Mouse (Mus musculus) heart, postnatal 14 days (tissue): ENCODE measurements around the gene Hbs1l. TPM values are rescaled to one million over a fixed set of nuclear protein-coding genes. Genes with fewer than 3 reads are reported as not detected.

Source experiments
- DNase-seq, 2 experiments: peaks; one replicate each; pipeline ENCODE4 v3.0.0; 2021 to 2022
- intact Hi-C: fragments of 180-260 bp; cut with DNase I; formaldehyde crosslinking; loops from one replicate; pipeline ENCODE4 v1.15.1; 2025
- long read RNA-seq, 2 experiments: library from polyadenylated mRNA; stranded (forward); transcript quantifications; one replicate each; pipeline ENCODE4 v2.0.0; 2021
- total RNA-seq, 2 experiments: library from RNA; stranded (reverse); gene quantifications; 2 replicates each; pipeline ENCODE4 v1.2.3; 2021

The Hbs1l gene
- total RNA-seq: 10 to 100 TPM; 63.3 to 64.1 TPM
- long read RNA-seq, experiment 1, transcript Hbs1l-201 (18 exons, 2,793 nt): minor isoform, 6 of 181 reads
- long read RNA-seq, experiment 1, transcript Hbs1l-209 (18 exons, 2,733 nt): major isoform, 158 of 181 reads
- long read RNA-seq, experiment 1, partial matches to known transcripts: 3 of 181 reads
- long read RNA-seq, experiment 1, other reads (novel, unspliced or antisense): 12 of 181 reads
- long read RNA-seq, experiment 2, transcript Hbs1l-201 (18 exons, 2,793 nt): minor isoform, 5 of 172 reads
- long read RNA-seq, experiment 2, transcript Hbs1l-203 (5 exons, 2,625 nt): minor isoform, 6 of 172 reads
- long read RNA-seq, experiment 2, transcript Hbs1l-209 (18 exons, 2,733 nt): major isoform, 153 of 172 reads
- long read RNA-seq, experiment 2, partial matches to known transcripts: 1 of 172 reads
- long read RNA-seq, experiment 2, other reads (novel, unspliced or antisense): 6 of 172 reads

DNA sequence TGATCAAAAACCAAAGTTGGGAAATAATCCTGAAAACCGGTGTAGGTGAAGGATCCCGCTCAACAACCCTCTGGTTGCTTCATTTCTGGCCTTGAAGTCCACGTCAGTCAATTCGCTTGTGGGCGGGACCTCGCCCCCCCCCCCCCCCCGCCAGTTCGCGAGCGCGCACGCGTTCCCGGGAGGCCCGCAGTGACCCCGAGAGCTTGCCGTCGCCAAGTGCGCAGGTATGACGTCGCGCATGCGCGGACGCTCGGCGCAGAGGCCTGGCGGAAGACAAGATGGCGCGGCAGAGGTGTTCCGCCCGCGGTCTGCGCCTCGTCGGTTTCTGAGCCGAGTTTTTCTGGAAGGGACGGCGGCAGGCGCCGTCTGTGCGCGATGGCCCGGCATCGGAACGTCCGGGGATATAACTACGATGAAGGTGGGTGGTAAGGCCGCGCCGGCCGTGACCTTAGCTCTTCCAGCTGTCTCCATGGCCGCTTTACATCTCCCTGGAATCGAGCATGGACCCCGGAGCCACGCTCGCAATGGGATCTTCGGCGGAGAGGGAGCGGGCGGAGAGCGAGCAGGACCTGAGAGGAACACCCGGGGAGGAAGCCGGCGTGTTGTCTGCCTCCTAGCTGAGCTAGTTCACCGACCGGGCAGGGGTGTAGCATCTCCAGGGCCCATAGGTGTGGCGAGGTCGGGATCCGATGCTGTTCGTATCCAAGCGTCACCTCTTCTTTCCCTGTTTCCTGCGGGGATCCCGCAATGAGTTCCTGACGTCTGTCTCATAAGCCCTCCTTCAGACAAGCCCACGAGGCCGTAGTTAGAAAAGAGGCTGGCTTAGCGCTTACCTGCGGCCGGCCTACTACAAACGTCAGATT lies at the start of gene Hbs1l:
Gene Hbs1l (plus strand): TSS at position 221 of the 863 bp plus-strand sequence.
- peak; percentile 94 for DNase-seq
- intact Hi-C loops: no loop called here

- intact Hi-C loops: no loop called here
- no peak for DNase-seq
Measured at GRCm38 (mm10) chr10:21248556-21248955, 47.2 kb upstream of the Hbs1l start.

- intact Hi-C loops: no loop called here
- peak in 1 of 2 experiments; percentile 8 for DNase-seq
Measured at GRCm38 (mm10) chr10:21251881-21252534, 43.8 kb upstream of the Hbs1l start.

- intact Hi-C loops: no loop called here
- no peak for DNase-seq
Measured at GRCm38 (mm10) chr10:21252800-21253199, 43.0 kb upstream of the Hbs1l start.

DNA sequence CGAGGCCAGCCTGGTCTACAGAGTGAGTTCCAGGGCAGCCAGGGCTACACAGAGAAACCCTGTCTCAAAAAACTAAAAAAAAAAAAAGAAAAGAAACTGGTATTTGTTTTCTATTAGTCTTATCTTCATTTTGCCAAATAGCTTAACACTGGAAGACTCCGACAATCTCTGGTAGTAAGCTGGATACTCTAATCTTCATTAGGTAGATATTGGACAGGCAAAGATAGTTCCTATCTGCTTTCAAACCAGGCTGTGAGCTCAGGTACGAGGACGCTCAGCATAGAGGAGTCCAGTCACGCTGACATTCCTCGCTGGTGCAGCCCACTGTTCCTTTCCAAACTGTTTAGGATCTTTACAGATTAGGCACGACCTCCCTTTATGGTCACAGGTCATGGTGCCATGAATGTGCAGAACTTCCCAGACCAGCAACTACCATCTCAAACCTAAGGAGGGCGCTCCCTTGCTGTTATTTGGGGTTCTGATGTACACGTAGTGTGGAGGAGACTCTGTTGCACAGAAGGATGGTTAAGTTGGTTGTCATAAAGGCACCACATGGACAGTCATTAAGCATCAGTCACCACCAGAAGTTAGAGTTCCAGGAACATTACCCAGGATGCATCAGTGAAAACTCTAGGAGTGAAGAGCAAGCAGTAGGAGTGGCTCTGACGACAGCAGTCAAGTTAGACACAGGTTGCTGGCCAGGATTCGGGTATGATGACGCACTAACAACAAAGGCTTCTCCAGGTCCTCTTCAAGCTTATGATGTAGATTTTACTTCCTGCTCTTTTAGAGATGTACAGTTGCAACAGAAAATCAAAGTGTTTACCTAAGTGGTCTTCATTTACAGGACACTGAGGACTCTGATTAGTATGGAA lies 41.3 kb upstream of the Hbs1l start:
- intact Hi-C loops: no loop called here
- DNase-seq: no peak

DNA sequence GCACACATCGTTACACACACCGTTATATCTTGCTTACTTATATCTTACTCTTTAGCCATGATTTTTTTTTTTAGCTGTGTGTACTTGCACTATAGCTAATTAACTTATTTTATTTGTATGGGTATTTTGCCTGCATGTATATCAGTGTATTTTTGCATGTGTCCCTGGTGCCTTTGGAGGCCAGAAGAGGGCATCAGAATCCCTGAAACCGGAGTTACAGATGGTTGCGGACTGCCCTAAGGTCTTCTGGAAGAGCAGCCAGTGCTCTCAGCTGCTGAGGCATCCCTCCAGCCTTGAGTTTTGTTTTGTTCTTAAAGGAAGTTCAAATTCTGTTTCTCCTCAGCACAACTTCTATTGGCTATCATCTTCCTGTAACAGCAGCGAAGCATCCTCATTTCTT lies 38.5 kb upstream of the Hbs1l start:
- DNase-seq: no peak
- intact Hi-C loops: no loop called here

- no peak for DNase-seq
- intact Hi-C loops: no loop called here
Measured at GRCm38 (mm10) chr10:21259649-21260048, 36.1 kb upstream of the Hbs1l start.

DNA sequence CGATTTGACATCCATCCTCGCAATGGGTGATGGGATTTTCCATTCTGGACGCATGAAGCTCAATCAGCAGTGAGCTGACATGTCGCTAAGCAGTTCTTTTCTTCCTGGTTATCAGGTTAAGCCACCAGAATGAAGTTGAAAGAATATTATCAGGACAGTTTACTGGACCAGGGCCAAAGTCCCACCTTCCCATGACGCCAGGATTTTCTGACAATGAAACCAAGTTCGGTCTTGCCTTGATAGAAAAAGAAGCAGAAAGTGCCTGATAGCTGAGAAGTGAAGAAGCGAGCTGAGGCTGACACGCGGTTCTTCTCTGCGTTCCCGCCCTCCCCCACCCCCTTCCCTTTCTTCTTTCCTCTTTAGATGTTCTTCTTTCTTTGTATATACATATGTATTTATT lies 30.6 kb upstream of the Hbs1l start:
- intact Hi-C loops: no loop called here
- DNase-seq: no peak

- intact Hi-C loops: no loop called here
- no peak for DNase-seq
Measured at GRCm38 (mm10) chr10:21267452-21267851, 28.3 kb upstream of the Hbs1l start.

DNA sequence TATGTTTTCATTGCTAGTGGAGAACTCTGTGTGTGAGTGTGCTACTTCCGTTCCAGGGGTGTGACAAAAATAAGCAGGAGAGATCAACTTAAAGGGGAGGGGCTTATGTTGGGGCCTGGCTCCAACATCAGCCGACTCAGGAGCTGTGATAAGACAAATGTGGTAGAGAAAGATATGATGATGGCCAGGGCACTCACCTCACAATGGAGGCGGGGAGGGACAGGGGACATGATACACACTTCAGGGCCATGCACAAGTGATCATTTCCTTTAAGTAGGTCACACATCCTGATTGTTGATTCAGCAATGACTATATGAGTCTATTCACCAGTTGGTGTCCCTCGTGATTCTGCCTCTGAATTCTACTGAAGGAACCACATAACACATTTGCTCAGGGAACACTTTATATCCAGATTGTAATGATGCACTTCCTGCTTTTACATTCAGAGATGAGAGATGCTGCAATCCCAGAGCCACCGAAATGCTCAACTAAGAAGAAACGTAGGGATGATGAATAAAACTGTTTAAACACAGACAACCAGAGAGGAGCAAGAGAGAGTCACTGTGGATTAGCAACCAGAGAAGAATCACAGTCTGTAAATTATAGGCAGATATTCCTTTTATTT lies 26.9 kb upstream of the Hbs1l start:
- no peak for DNase-seq
- intact Hi-C loops: no loop called here

DNA sequence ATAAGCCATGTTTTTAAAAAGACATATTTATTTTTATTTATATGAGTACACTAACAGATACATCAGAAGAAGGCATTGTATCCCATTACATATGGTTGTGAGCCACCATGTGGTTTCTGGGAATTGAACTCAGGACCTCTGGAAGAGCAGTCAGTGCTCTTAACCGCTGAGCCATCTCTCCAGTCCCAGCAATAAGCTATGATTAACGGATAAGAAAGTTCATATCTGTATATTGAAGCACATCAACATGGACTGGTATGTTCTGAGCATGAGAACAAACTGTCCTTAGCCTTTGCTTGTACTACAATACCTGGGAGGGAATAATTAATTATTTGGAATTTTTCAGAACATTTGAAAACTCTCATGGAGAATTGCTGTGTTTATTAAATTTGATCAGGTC lies 25.9 kb upstream of the Hbs1l start:
- intact Hi-C loops: no loop called here

GRCm38 (mm10) chr10:21270905-21271304 lies 24.9 kb upstream of the Hbs1l start:
- intact Hi-C loops: no loop called here
- no peak for DNase-seq

More for the DNA sequence above, 25.9 kb upstream of the Hbs1l start:
- no peak for DNase-seq

DNA sequence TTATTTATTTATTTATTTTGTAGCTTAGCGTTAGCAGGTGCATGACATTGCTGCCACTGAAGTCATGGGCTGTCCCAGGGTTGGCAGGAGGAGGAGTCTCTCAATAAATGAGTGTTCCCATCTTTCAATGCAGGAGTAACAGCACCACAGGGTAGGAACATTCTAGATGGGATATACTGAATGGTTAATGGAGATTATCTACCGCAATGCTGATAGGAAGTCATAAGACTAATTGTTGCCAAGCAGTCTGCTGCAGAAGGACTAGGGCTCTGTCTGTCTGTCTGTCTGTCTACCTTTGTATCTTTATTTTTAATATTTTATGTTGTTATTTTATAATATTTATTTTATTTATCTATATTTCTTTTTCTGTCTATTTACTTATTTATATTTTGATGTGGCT lies 24.5 kb upstream of the Hbs1l start:
- no peak for DNase-seq
- intact Hi-C loops: no loop called here

DNA sequence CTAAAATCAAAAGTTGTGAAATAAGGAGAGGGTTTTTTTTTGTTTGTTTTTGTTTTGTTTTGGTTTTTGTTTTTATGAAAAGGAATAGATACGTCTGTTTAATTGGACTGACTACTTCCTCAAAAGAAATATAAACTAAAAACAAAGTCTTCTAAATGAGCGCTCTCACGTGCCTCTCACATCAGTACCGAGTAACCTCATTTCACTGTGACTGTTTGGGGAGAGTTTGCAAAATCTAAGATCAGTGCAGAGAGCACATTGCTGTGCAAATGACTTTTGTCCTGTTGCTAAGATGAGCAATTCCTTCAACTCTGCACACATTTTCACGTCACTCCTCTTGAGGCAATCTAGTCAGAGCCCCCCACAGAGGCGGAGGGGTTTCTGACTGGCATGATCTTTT lies 24.0 kb upstream of the Hbs1l start:
- intact Hi-C loops: no loop called here
- no peak for DNase-seq

GRCm38 (mm10) chr10:21287243-21288127 lies 8.3 kb upstream of the Hbs1l start:
- no peak for DNase-seq

GRCm38 (mm10) chr10:21291228-21291627 lies 4.6 kb upstream of the Hbs1l start:
- no peak for DNase-seq
- intact Hi-C loops: no loop called here

More at GRCm38 (mm10) chr10:21287243-21288127, 8.3 kb upstream of the Hbs1l start:
- intact Hi-C loops: no loop called here

DNA sequence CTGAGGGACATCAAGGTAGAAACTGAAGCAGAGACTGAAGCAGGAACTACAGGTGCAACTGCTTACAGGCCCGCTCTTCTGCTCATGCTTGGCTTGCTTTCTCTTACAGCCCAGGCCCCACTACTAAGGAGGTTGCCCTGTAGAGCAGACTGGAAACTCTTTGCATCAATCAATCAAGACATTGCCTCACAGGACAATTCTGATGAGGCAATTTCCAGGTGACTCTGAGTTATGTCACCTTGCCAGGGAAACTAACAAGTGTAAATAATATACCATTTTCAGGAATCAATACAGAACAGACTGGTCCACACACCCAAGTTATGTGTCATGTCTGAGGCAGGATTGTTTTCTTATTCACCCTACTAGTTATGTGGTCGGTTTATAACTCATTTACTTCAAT lies 1.6 kb upstream of the Hbs1l start:
- intact Hi-C loops: no loop called here
- DNase-seq: no peak

- intact Hi-C loops: no loop called here
- DNase-seq: no peak
Measured at GRCm38 (mm10) chr10:21295397-21295758, 401 bp upstream of the Hbs1l start.

DNA sequence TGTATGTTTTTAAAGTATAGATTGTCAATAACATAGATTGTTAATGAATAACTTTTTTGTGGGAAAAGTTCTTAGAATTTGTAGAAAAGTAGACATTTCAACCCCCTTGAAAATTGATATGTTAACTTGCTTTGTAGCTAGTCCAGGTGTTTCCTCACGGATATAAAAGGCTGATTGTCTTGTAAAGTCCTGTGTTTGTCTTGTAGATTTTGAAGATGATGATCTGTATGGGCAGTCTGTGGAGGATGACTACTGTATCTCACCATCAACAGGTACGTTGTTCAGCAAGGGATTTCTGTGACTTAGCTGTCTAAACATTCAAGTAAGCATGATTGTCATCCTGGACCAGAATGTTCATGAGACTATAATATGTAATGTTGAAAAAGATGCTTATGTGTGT lies 3.2 kb downstream of the Hbs1l start:
- intact Hi-C loops: no loop called here
- no peak for DNase-seq
